18 mouse cellular contexts compared by ENCODE assay signal in the genomic region with DNA sequence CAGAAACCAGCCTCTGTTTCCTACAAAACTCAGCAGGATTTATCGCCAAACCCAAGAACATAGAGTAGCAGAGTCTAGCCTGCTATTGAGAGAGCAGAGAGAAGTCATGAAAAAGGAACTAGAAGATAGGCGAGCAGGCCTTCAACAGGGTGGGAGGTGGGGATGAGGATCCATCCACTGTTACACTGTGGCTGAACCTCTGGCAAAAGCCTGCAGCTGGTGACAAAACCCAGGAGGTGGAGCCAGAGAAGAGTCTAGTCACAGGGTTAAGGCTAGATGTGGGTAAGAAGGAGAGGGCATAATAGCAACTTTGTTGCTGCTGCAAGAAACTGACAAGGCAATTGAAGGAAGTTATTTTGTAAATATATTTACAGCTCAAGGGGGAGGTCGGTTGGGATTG. TPM values are rescaled to one million over a fixed set of nuclear protein-coding genes. Genes with fewer than 3 reads are reported as not detected.
A peak's percentile ranks its signal among the peaks of the same experiment; 100 is the strongest.
DNase-seq lines count a peak whose midpoint lies in the region; ATAC-seq and TF ChIP-seq lines count a peak whose summit lies in the region.
"Had no signal": no experiment of that assay in that cellular context is flagged by ENCODE, and none has a peak within 500 bp of the region (broad histone marks: within the 10 kb centered on the region; RNA-seq: fewer than 3 reads in every experiment).

No protein-coding gene starts in this region.

- H3K9me3 ChIP-seq in midbrain, postnatal 0 days (ENCODE audit: low read length): no peaks in the 10 kb centered on the region
- H3K9me3 ChIP-seq in midbrain, embryonic 14.5 days (ENCODE audit: control insufficient read depth, low read length): no peaks in the 10 kb centered on the region
- H3K9me3 ChIP-seq: embryonic facial prominence, embryonic 10.5 days; heart, embryonic 12.5 days; hindbrain, embryonic 10.5 days had no signal

- no peak overlapping the region for H3K9ac ChIP-seq in midbrain, postnatal 0 days (replicated peaks; ENCODE audit: low read length, poor library complexity, severe bottlenecking)
- H3K9ac ChIP-seq in midbrain, embryonic 14.5 days (replicated peaks; ENCODE audit: low read length): no peak overlapping the region
- H3K9ac ChIP-seq: heart, embryonic 12.5 days; hindbrain, embryonic 14.5 days had no signal

- peaks cover 2% of the 10 kb centered on the region; the same call in 1 of the 2 replicates for H3K36me3 ChIP-seq in midbrain, postnatal 0 days (ENCODE audit: insufficient read depth, low read length)
- no peaks in the 10 kb centered on the region; the same call in 1 of the 2 replicates for H3K36me3 ChIP-seq in midbrain, embryonic 14.5 days (ENCODE audit: control insufficient read depth, insufficient read depth, low read length)
- H3K36me3 ChIP-seq: heart, embryonic 12.5 days had no signal

- H3K27ac ChIP-seq in midbrain, postnatal 0 days (ENCODE audit: low read depth, low read length): no peak overlapping the region
- no peak overlapping the region for H3K27ac ChIP-seq in midbrain, embryonic 14.5 days (replicated peaks; ENCODE audit: low read depth, low read length)
- H3K27ac ChIP-seq: embryonic facial prominence, embryonic 10.5 days; hindbrain, embryonic 10.5 days; hindbrain, embryonic 14.5 days had no signal

- no peak for ATAC-seq in midbrain, postnatal 0 days (ENCODE audit: low FRiP score)
- ATAC-seq in midbrain, embryonic 14.5 days (ENCODE audit: low FRiP score, low TSS enrichment): no peak
- peak; percentile 70 for ATAC-seq in common myeloid progenitor, adult 5-6 weeks (replicated peaks; ENCODE audit: low read depth, poor library complexity, severe bottlenecking)
- ATAC-seq: forebrain, embryonic 14.5 days; Patski had no signal

- H3K27me3 ChIP-seq in midbrain, postnatal 0 days (ENCODE audit: insufficient read depth, low read length): no peaks in the 10 kb centered on the region
- no peaks in the 10 kb centered on the region for H3K27me3 ChIP-seq in midbrain, embryonic 14.5 days (ENCODE audit: control insufficient read depth, insufficient read depth, low read length)
- H3K27me3 ChIP-seq: Patski had no signal

- TF ChIP-seq CTCF in midbrain, postnatal 0 days (IDR thresholded peaks at IDR 0.05): peak; percentile 30

- no peaks in the 10 kb centered on the region for H3K4me1 ChIP-seq in midbrain, postnatal 0 days (ENCODE audit: insufficient read depth, low read length)
- 0 out of 2 replicates have a peak, but pooled peaks cover 8% of the 10 kb centered on the region for H3K4me1 ChIP-seq in midbrain, embryonic 14.5 days (ENCODE audit: control insufficient read depth, insufficient read depth, low read length)

- H3K4me2 ChIP-seq in midbrain, postnatal 0 days (ENCODE audit: low read depth, low read length, poor library complexity, severe bottlenecking): no peak overlapping the region
- H3K4me2 ChIP-seq in midbrain, embryonic 14.5 days (ENCODE audit: low read length): no peak overlapping the region
- H3K4me2 ChIP-seq: heart, embryonic 12.5 days; hindbrain, embryonic 14.5 days had no signal

- no peak overlapping the region for H3K4me3 ChIP-seq in midbrain, postnatal 0 days (ENCODE audit: low read depth, low read length)
- no peak overlapping the region for H3K4me3 ChIP-seq in midbrain, embryonic 14.5 days (replicated peaks; ENCODE audit: low read depth, low read length)
- H3K4me3 ChIP-seq: embryonic facial prominence, embryonic 10.5 days; heart, embryonic 12.5 days; hindbrain, embryonic 10.5 days had no signal

- peak; percentile 5 for DNase-seq in cerebellum, adult 9-11 months
- DNase-seq in cerebellum, adult 18-20 months: no peak
- no peak for DNase-seq in midbrain, postnatal 0 days (ENCODE audit: low spot score)
- no peak for DNase-seq in midbrain, embryonic 14.5 days
- no peak for DNase-seq in left cerebral cortex, adult 9 months (ENCODE audit: low spot score in 2 of 2)
- no peak for DNase-seq in layer of hippocampus, adult 9-11 months
- DNase-seq: adrenal gland, postnatal 10 days; cerebellum, adult 11 months; cerebellum, adult 9-10 months; cerebellum, postnatal 36 days; gastrocnemius, postnatal 10 days had no signal

- 71% methylated on average over 3 of the region's 3 CpGs for WGBS in midbrain, postnatal 0 days
- 77% methylated on average over 3 of the region's 3 CpGs for WGBS in midbrain, embryonic 14.5 days

RNA-seq across cellular contexts. Expression of gene Gpc1, which starts 10.0 kb away (rescaled TPM):
- total RNA-seq in midbrain, postnatal 0 days (2014; rRNA removed): 151 and 208 TPM in 2 replicates
- 51.8 and 53.3 TPM in 2 replicates for polyA plus RNA-seq in midbrain, postnatal 0 days (2015; fragmentation: Nextera tagmentation; extraction: Ambion mirVana)
- 64.8 and 65.7 TPM in 2 replicates for polyA plus RNA-seq in midbrain, embryonic 14.5 days (2014; fragmentation: Nextera tagmentation; extraction: Ambion mirVana)
- total RNA-seq in common myeloid progenitor, adult 5-6 weeks (2017): 11.5 and 11.8 TPM in 2 replicates

Comparison
In these comparisons a context has a peak if more than half of its experiments do, and no peak if none do; other contexts are left out.
1. RNA of gene Gpc1, which starts 10.0 kb away (total RNA-seq): 151 to 208 TPM in midbrain, postnatal 0 days; 11.5 to 11.8 TPM in common myeloid progenitor, adult 5-6 weeks; every median in the first group is over 10 times any median in the second.